Mouse (Mus musculus): ENCODE measurements around the gene Qtrt1.

DNA sequence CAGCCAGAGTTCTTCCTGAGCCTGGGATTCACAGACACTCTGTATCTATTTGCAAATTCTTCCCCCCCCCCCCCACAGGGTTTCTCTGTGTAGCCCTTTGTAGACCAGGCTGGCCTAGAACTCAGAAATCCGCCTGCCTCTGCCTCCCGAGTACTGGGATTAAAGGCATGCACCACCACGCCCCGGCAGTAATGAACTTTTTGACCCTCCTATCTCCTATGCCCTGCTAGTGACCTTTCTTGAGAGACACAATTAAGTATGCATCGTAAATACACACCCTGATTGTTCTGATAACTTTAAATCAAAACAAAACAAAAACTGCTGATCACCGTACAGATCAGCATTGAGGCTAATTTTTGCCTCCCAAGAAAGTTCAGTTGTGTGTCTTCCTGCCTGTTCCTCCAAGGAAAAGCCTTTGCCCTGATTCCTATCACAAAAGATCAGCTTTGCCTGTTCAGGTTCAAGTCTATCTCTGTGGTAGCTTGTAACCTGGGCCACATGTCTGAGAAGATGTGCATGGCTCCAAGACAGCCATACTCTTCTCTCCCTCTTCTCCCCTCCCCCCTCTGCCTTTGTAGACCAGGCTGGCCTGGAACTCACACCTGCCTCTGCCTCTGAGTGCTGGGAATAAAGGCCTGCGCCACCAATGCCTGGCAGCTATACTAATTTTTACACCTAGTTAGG, 44.8 kb downstream of the Qtrt1 start:
- no peak for TF ChIP-seq MAFK (IDR thresholded peaks at IDR 0.05; ENCODE audit: insufficient replicate concordance, low read length)
- TF ChIP-seq CTCF (conservative IDR thresholded peaks at IDR 0.05 in 1 of 2, IDR thresholded peaks at IDR 0.05 in 1 of 2; ENCODE audit: low read depth in 2 of 2, low read length in 2 of 2), result no peak
- no peak for TF ChIP-seq UBTF (IDR thresholded peaks at IDR 0.05; ENCODE audit: low read depth, low read length)
- no peak for TF ChIP-seq MEF2A (IDR thresholded peaks at IDR 0.05; ENCODE audit: borderline replicate concordance, low read depth, low read length)
- TF ChIP-seq EP300 (IDR thresholded peaks at IDR 0.05; ENCODE audit: low read length), result no peak
- TF ChIP-seq NRF1 (IDR thresholded peaks at IDR 0.05; ENCODE audit: low read depth, low read length), result no peak
- no peak for TF ChIP-seq MXI1 (IDR thresholded peaks at IDR 0.05; ENCODE audit: low read depth, low read length)

Measured in CH12.LX (cell line).